Mouse (Mus musculus) adrenal gland, postnatal 36 days (tissue): ENCODE results near the gene Actb. TPM values are rescaled to one million over a fixed set of nuclear protein-coding genes. Genes with fewer than 3 reads are reported as not detected.
"Not testable (repeated sequence)": the region's sequence is repeated elsewhere in the genome, so short reads cannot be mapped to it uniquely, and the experiment has no call there.

Experiments used
- DNase-seq, 2 experiments: peaks; one replicate each; pipeline ENCODE4 v3.0.0; 2021; ENCODE audit warnings: mixed read lengths in 1 of 2
- total RNA-seq, 2 experiments: library from RNA; stranded (reverse); gene quantifications; 2 replicates each; pipeline ENCODE4 v1.2.3; 2021

Gene Actb
- total RNA-seq, 2 experiments from 2014 or later, result 3,336 to 3,351 TPM

GRCm38 (mm10) chr5:142902506-142903314 lies 3.8 kb downstream of the Actb start:
- no peak for DNase-seq

GRCm38 (mm10) chr5:142901846-142902505 lies 4.6 kb downstream of the Actb start:
- no peak for DNase-seq

- DNase-seq, result peak; percentile 73 to 84
Observed at GRCm38 (mm10) chr5:142901355-142901802, 5.2 kb downstream of the Actb start.

GRCm38 (mm10) chr5:142900651-142901050 lies 5.9 kb downstream of the Actb start:
- no peak for DNase-seq

GRCm38 (mm10) chr5:142899932-142900533 lies 6.5 kb downstream of the Actb start:
- DNase-seq, result no peak

- no peak for DNase-seq
Observed at GRCm38 (mm10) chr5:142899057-142899601, 7.4 kb downstream of the Actb start.

- DNase-seq, result no peak
Observed at GRCm38 (mm10) chr5:142898316-142898715, 8.2 kb downstream of the Actb start.

- DNase-seq, result no peak
Observed at GRCm38 (mm10) chr5:142897568-142898248, 8.8 kb downstream of the Actb start.

GRCm38 (mm10) chr5:142896713-142897112 lies 9.8 kb downstream of the Actb start:
- DNase-seq, result no peak

- DNase-seq, result no peak
Observed at GRCm38 (mm10) chr5:142896192-142896591, 10.4 kb downstream of the Actb start.

- DNase-seq, result peak; percentile 94 to 95
Observed at GRCm38 (mm10) chr5:142894918-142895613, 11.5 kb downstream of the Actb start, which contains the start of gene Fbxl18. TSS of gene Fbxl18 (minus strand) at chr5:142895421.

GRCm38 (mm10) chr5:142891396-142891795 lies 15.2 kb downstream of the Actb start:
- DNase-seq, result no peak

- not testable (repeated sequence) for DNase-seq
Observed at GRCm38 (mm10) chr5:142887533-142887932, 19.0 kb downstream of the Actb start.

- no peak for DNase-seq
Observed at GRCm38 (mm10) chr5:142886761-142887160, 19.8 kb downstream of the Actb start.

GRCm38 (mm10) chr5:142886181-142886580 lies 20.4 kb downstream of the Actb start:
- no peak for DNase-seq

GRCm38 (mm10) chr5:142882471-142882870 lies 24.1 kb downstream of the Actb start:
- no peak for DNase-seq

- peak in 1 of 2 experiments; percentile 50 for DNase-seq
Observed at GRCm38 (mm10) chr5:142881936-142882335, 24.6 kb downstream of the Actb start.

- peak; percentile 36 to 59 for DNase-seq
Observed at GRCm38 (mm10) chr5:142880806-142881516, 25.6 kb downstream of the Actb start.

GRCm38 (mm10) chr5:142880246-142880645 lies 26.3 kb downstream of the Actb start:
- no peak for DNase-seq

- DNase-seq, result peak; percentile 82 to 90
Observed at GRCm38 (mm10) chr5:142879318-142880175, 27.0 kb downstream of the Actb start.
